In genomic region chr2:50110167-50110566, GRCm38 (mm10) we compare ENCODE assay signal across 9 mouse cellular contexts. TPM values are rescaled to one million over a fixed set of nuclear protein-coding genes. Genes with fewer than 3 reads are reported as not detected.
DNase-seq lines count a peak whose midpoint lies in the region; ATAC-seq lines count a peak whose summit lies in the region.
"Had no signal": no experiment of that assay in that cellular context is flagged by ENCODE, and none has a peak within 500 bp of the region (broad histone marks: within the 10 kb centered on the region; RNA-seq: fewer than 3 reads in every experiment).

No protein-coding gene starts in this region.

- peak overlapping the region; percentile 41 for H3K4me2 ChIP-seq in heart, embryonic 16.5 days (ENCODE audit: low read depth, low read length)
- no peak overlapping the region for H3K4me2 ChIP-seq in liver, embryonic 13.5 days

- peak; percentile 85 for ATAC-seq in heart, embryonic 16.5 days (replicated peaks; ENCODE audit: extremely low read depth, insufficient read depth, low FRiP score)
- ATAC-seq in liver, embryonic 13.5 days (ENCODE audit: low read depth) = peak; percentile 55

- H3K36me3 ChIP-seq in embryonic facial prominence, embryonic 10.5 days (replicated peaks) = no peaks in the 10 kb centered on the region
- no peaks in the 10 kb centered on the region for H3K36me3 ChIP-seq in heart, embryonic 16.5 days (ENCODE audit: control insufficient read depth, insufficient read depth)
- H3K36me3 ChIP-seq in liver, embryonic 13.5 days = no peaks in the 10 kb centered on the region

- H3K9me3 ChIP-seq in embryonic facial prominence, embryonic 10.5 days = no peaks in the 10 kb centered on the region
- H3K9me3 ChIP-seq in heart, embryonic 16.5 days (replicated peaks; ENCODE audit: control insufficient read depth, low read length) = no peaks in the 10 kb centered on the region
- H3K9me3 ChIP-seq in liver, embryonic 13.5 days (replicated peaks) = no peaks in the 10 kb centered on the region

- peak overlapping the region; percentile 14; the same call in 1 of the 2 replicates for H3K9ac ChIP-seq in heart, embryonic 16.5 days (ENCODE audit: low read length)
- H3K9ac ChIP-seq in liver, embryonic 13.5 days = no peak overlapping the region

- peak; percentile 9 for DNase-seq in layer of hippocampus, adult 11-12 months (ENCODE audit: low spot score)
- no peak for DNase-seq in layer of hippocampus, adult 8-10 months (ENCODE audit: low spot score in 2 of 2)
- DNase-seq in embryonic facial prominence, embryonic 10.5 days (ENCODE audit: low spot score) = peak; percentile 21
- no peak for DNase-seq in liver, embryonic 13.5 days
- no peak for DNase-seq in adrenal gland, adult 18-20 months (ENCODE audit: low spot score in 2 of 2)
- no peak for DNase-seq in T-cell, adult 2 months (ENCODE audit: low spot score)
- DNase-seq in retina, postnatal 1 day = no peak

- H3K4me3 ChIP-seq in embryonic facial prominence, embryonic 10.5 days = no peak overlapping the region
- H3K4me3 ChIP-seq in heart, embryonic 16.5 days (ENCODE audit: low read length) = peak overlapping the region; percentile 22; the same call in 1 of the 2 replicates
- H3K4me3 ChIP-seq in liver, embryonic 13.5 days (replicated peaks) = no peak overlapping the region
- H3K4me3 ChIP-seq: erythroblast, embryonic 14.5 days had no signal

- 61% methylated on average over 10 of the region's 10 CpGs for WGBS in embryonic facial prominence, embryonic 10.5 days
- WGBS in heart, embryonic 16.5 days = 17% methylated on average over 10 of the region's 10 CpGs
- WGBS in liver, embryonic 13.5 days (ENCODE audit: insufficient replicate concordance) = 32% methylated on average over 10 of the region's 10 CpGs

- no peak overlapping the region for H3K27ac ChIP-seq in embryonic facial prominence, embryonic 10.5 days (replicated peaks)
- peak overlapping the region; percentile 30 for H3K27ac ChIP-seq in heart, embryonic 16.5 days (ENCODE audit: low read length)
- H3K27ac ChIP-seq in liver, embryonic 13.5 days = no peak overlapping the region

- H3K4me1 ChIP-seq in embryonic facial prominence, embryonic 10.5 days = peaks cover 9% of the 10 kb centered on the region; the same call in 1 of the 2 replicates
- H3K4me1 ChIP-seq in heart, embryonic 16.5 days (ENCODE audit: control insufficient read depth, insufficient read depth, low read length) = peaks cover 9% of the 10 kb centered on the region
- H3K4me1 ChIP-seq in liver, embryonic 13.5 days (replicated peaks) = no peaks in the 10 kb centered on the region

- H3K27me3 ChIP-seq in embryonic facial prominence, embryonic 10.5 days (replicated peaks; ENCODE audit: low read depth, poor library complexity, severe bottlenecking) = no peaks in the 10 kb centered on the region
- H3K27me3 ChIP-seq in heart, embryonic 16.5 days (ENCODE audit: control insufficient read depth, insufficient read depth, low read length) = no peaks in the 10 kb centered on the region
- H3K27me3 ChIP-seq in liver, embryonic 13.5 days = no peaks in the 10 kb centered on the region

RNA-seq across cellular contexts. Expression of gene Lypd6, which starts 43.9 kb away (rescaled TPM):
- 10 to 100 TPM; 14.9 to 19.1 (median 16.2) TPM for total RNA-seq in layer of hippocampus, adult 8-10 months (2022)
- 7.0 and 8.7 TPM in 2 replicates for polyA plus RNA-seq in embryonic facial prominence, embryonic 10.5 days (2016; fragmentation: Nextera tagmentation; extraction: Ambion mirVana)
- polyA plus RNA-seq in heart, embryonic 16.5 days (2015; fragmentation: Nextera tagmentation; extraction: Ambion mirVana) = 1.5 and 2.5 TPM in 2 replicates
- 0.28 and 0.36 TPM in 2 replicates for polyA plus RNA-seq in liver, embryonic 13.5 days (2015; fragmentation: Nextera tagmentation; extraction: Ambion mirVana)
- total RNA-seq in adrenal gland, adult 18-20 months (2021) = 10 to 100 TPM in 1 of 2 experiments, 1 to 10 TPM in 1; 2.8 to 22.8 TPM
- polyA plus RNA-seq: erythroblast, embryonic 14.5 days had no signal

Comparison
In these comparisons a context has a peak if more than half of its experiments do, and no peak if none do; other contexts are left out.
1. DNase-seq: peak in layer of hippocampus, adult 11-12 months (single experiment) and embryonic facial prominence, embryonic 10.5 days (single experiment); none in layer of hippocampus, adult 8-10 months (0 of 2), liver, embryonic 13.5 days (single experiment), adrenal gland, adult 18-20 months (0 of 2), T-cell, adult 2 months (single experiment) and retina, postnatal 1 day (single experiment).